Mouse (Mus musculus) limb, embryonic 11.5 days (tissue): ENCODE measurements around the gene Gmppb. TPM values are rescaled to one million over a fixed set of nuclear protein-coding genes. Genes with fewer than 3 reads are reported as not detected.

Experiments used
- ATAC-seq: fragments of 200-750 bp; cut with Nextera tagmentation; 2 replicates; pipeline ENCODE4 v1.8.0; 2017; ENCODE audit warnings: low read depth; ENCODE audit not compliant: insufficient number of reproducible peaks, low FRiP score, low TSS enrichment
- DNase-seq: peaks from one replicate; pipeline ENCODE4 v3.0.0-alpha.2; 2015; ENCODE audit warnings: low spot score
- H3K27ac ChIP-seq: fragments of 300-500 bp; sonication (generic); replicated peaks from 2 replicates; pipeline ENCODE4 v1.5.1; 2014; ENCODE audit warnings: low read depth, mild to moderate bottlenecking, low read length
- H3K27me3 ChIP-seq: fragments of 300-500 bp; sonication (generic); 2 replicates; pipeline ENCODE4 v1.6.1; 2014; ENCODE audit warnings: mild to moderate bottlenecking, low read length, mixed read lengths; ENCODE audit not compliant: control insufficient read depth, insufficient read depth
- H3K36me3 ChIP-seq: fragments of 300-500 bp; sonication (generic); 2 replicates; pipeline ENCODE4 v1.6.1; 2014; ENCODE audit warnings: mild to moderate bottlenecking, low read length, moderate library complexity, mixed read lengths; ENCODE audit not compliant: control insufficient read depth, insufficient read depth
- H3K4me1 ChIP-seq: fragments of 300-500 bp; sonication (generic); 2 replicates; pipeline ENCODE4 v1.6.1; 2014; ENCODE audit warnings: low read length, mixed read lengths; ENCODE audit not compliant: control insufficient read depth, insufficient read depth
- H3K4me2 ChIP-seq: fragments of 300-500 bp; sonication (generic); 2 replicates; pipeline ENCODE4 v1.6.1; 2014; ENCODE audit warnings: low read depth, mild to moderate bottlenecking, moderate library complexity; ENCODE audit not compliant: severe bottlenecking
- H3K4me3 ChIP-seq: fragments of 300-500 bp; sonication (generic); 2 replicates; pipeline ENCODE4 v1.5.1; 2014; ENCODE audit warnings: low read depth, low read length
- H3K9ac ChIP-seq: fragments of 300-500 bp; sonication (generic); 2 replicates; pipeline ENCODE4 v1.6.1; 2014; ENCODE audit warnings: mild to moderate bottlenecking, low read length
- H3K9me3 ChIP-seq: fragments of 300-500 bp; sonication (generic); 2 replicates; pipeline ENCODE4 v1.6.1; 2016; ENCODE audit warnings: low read length; ENCODE audit not compliant: control insufficient read depth
- WGBS: fragments of 180-500 bp; shearing (Covaris S2); extraction: QIAGEN DNeasy Blood & Tissue Kit; methylation state at CpG from one replicate; pipeline ENCODE4 v1.1.7; 2014; 5-methylcytosine and 5-hydroxymethylcytosine counted together
- polyA plus RNA-seq: library from polyadenylated mRNA; unstranded; fragments of >200 nt; fragmentation: Nextera tagmentation; extraction: Ambion mirVana; gene quantifications from 2 replicates; pipeline ENCODE4 v1.2.1, GENCODE M21; 2014

Gene Gmppb
- polyA plus RNA-seq, 1 experiment from 2014 or later: 20.6 TPM

DNA sequence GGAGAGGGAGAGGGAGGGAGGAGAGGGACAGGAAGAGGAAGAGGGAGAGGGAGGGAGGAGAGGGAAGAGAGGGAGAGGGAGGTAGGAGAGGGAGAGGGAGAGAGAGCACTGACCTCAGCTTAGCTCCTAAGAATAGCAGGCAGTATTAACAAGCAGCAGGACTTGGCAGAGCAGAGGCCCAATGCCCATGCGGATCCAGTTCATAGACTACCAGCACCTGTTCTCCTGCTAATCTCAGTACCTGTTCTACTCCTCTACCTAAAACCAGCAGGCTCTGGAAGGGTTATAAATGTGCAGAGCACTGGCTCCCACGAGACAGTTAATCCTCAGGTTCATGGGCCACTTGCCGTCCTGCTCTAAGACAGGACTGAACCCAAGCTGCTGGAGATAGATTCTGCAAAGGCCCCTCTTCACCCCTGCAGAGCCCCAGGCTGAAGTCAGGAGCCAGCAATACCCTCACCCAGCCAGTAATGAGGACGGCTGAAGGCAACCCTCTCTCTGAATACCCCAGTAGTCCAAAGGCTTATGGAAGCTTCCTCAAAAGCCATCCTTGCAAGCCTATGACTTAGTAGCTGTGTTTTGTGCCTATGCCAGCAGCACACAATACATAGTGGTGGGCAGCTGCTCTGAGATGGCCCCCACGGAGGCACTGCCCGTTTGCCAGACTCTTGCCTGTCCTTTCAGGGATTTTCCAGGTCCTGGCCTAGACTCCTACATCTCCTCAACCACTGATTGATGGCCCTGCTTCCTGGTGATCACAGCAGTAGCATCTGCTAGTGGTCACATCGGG, 24.3 kb downstream of the Gmppb start:
- H3K27me3 ChIP-seq: no peaks in the 10 kb centered on the region
- ATAC-seq (no peak), DNase-seq (no peak)
- no peak overlapping the region for H3K9ac ChIP-seq
- H3K9me3 ChIP-seq: no peaks in the 10 kb centered on the region
- H3K27ac ChIP-seq: no peak overlapping the region
- WGBS: 63% methylated on average over 7 of the region's 7 CpGs
- no peak overlapping the region for H3K4me2 ChIP-seq
- peaks cover 12% of the 10 kb centered on the region for H3K36me3 ChIP-seq
- H3K4me1 ChIP-seq: peaks cover 2% of the 10 kb centered on the region
- no peak overlapping the region for H3K4me3 ChIP-seq

DNA sequence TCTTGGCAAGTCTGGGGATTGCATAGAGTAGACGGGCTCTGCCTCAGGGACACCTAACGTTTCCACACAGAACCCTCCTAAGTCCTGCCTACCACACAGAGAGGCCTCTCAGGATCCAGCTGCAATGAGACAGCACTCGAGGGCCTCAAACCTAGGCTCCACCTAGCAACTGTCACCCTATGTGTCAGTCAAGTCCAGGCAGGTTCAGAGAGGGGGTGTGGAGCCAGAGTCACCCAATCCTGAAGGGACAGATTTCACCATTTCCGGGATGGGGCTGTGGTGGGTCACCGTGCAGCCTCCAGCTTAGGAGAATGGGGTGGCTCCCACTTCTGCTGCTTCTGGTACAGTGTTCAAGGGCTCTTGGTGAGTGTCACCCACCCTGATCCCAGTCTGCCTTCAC, 31.1 kb downstream of the Gmppb start, which contains the start of gene Mst1:
Gene Mst1, plus strand, starts transcription at position 269 of the 400 bp plus-strand sequence.
- peaks cover 5% of the 10 kb centered on the region; the same call in 1 of the 2 replicates for H3K36me3 ChIP-seq
- H3K9me3 ChIP-seq: no peaks in the 10 kb centered on the region
- H3K4me3 ChIP-seq: peak within 1 kb of the TSS; percentile 80
- WGBS: 73% methylated on average over 5 of the region's 5 CpGs
- H3K27ac ChIP-seq: no peak within 1 kb of the TSS
- peaks cover 10% of the 10 kb centered on the region for H3K4me1 ChIP-seq
- H3K27me3 ChIP-seq: peaks cover 26% of the 10 kb centered on the region
- peak within 1 kb of the TSS; percentile 89 for H3K9ac ChIP-seq
- no peak for ATAC-seq
- peak within 1 kb of the TSS; percentile 94 for H3K4me2 ChIP-seq
- no peak for DNase-seq

DNA sequence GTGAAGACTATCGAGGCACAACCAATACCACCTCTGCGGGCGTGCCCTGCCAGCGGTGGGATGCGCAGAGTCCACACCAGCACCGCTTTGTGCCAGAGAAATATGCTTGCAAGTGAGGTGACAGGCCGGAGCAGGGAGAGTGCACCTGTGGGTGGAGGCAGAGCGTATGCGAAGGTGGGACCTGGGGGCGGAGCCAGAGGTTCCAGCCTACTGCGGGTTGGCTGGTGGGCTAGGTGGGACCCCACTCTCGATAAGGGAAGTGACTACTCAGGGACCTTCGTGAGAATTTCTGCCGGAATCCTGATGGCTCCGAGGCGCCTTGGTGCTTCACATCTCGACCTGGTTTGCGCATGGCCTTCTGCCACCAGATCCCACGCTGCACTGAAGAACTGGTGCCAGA, 33.5 kb downstream of the Gmppb start:
- peaks cover 5% of the 10 kb centered on the region; the same call in 1 of the 2 replicates for H3K36me3 ChIP-seq
- H3K9ac ChIP-seq: no peak overlapping the region
- peak overlapping the region; percentile 36; the same call in 1 of the 2 replicates for H3K4me2 ChIP-seq
- 0 out of 2 replicates have a peak overlapping the region, but pooled peaks have one; percentile 10 for H3K4me3 ChIP-seq
- H3K27me3 ChIP-seq: peaks cover 26% of the 10 kb centered on the region
- ATAC-seq (no peak), DNase-seq (no peak)
- no peaks in the 10 kb centered on the region for H3K9me3 ChIP-seq
- WGBS: 5% methylated on average over 19 of the region's 19 CpGs
- no peak overlapping the region for H3K27ac ChIP-seq
- H3K4me1 ChIP-seq: peaks cover 10% of the 10 kb centered on the region

DNA sequence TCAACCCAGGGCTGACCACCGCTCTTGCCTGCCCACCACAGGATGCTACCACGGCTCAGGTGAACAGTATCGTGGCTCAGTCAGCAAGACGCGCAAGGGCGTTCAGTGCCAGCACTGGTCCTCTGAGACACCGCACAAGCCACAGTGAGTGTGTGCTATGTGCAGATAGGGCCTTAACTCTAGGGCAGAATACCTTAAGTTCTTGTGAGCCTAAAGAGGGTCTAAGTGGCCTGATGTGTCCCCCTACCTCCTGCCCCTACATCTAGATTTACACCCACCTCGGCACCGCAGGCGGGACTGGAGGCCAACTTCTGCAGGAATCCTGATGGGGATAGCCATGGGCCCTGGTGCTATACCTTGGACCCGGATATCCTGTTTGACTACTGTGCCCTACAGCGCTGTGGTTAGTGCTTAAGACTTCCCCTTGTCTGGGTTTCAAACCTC, 34.0 kb downstream of the Gmppb start, which contains the start of gene Rnf123:
Gene Rnf123, minus strand, starts transcription at position 359 of the 444 bp plus-strand sequence.
- peaks cover 10% of the 10 kb centered on the region for H3K4me1 ChIP-seq
- H3K4me3 ChIP-seq: 0 out of 2 replicates have a peak within 1 kb of the TSS, but pooled peaks have one; percentile 10
- peaks cover 7% of the 10 kb centered on the region; the same call in 1 of the 2 replicates for H3K36me3 ChIP-seq
- DNase-seq (no peak), ATAC-seq (no peak)
- peak within 1 kb of the TSS; percentile 36; the same call in 1 of the 2 replicates for H3K4me2 ChIP-seq
- no peaks in the 10 kb centered on the region for H3K9me3 ChIP-seq
- H3K27ac ChIP-seq: no peak within 1 kb of the TSS
- WGBS: 32% methylated on average over 12 of the region's 12 CpGs
- peaks cover 26% of the 10 kb centered on the region for H3K27me3 ChIP-seq
- no peak within 1 kb of the TSS for H3K9ac ChIP-seq

DNA sequence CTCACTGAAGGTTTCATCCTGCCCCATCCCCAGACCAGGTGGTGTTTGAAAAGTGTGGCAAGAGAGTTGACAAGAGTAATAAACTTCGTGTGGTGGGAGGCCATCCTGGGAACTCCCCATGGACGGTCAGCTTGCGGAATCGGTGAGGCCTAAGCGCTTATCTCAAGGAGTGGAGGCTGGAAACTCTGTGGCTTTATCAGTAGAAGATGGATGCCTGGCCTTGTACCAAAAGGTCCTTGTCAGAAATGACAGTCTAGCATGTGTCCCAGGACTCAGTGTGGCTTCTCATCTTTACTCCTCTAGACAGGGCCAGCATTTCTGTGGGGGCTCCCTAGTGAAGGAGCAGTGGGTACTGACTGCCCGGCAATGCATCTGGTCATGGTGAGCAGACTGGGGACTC, 34.5 kb downstream of the Gmppb start:
- Histone ChIP-seq H3K36me3 (peaks cover 7% of the 10 kb centered on the region; the same call in 1 of the 2 replicates), H3K27me3 (peaks cover 26% of the 10 kb centered on the region), H3K9me3 (no peaks in the 10 kb centered on the region), H3K27ac (no peak overlapping the region), H3K9ac (no peak overlapping the region), H3K4me3 (no peak overlapping the region), H3K4me2 (no peak overlapping the region), H3K4me1 (peaks cover 6% of the 10 kb centered on the region; the same call in 1 of the 2 replicates)
- ATAC-seq (no peak), DNase-seq (no peak)
- 82% methylated on average over 6 of the region's 6 CpGs for WGBS

DNA sequence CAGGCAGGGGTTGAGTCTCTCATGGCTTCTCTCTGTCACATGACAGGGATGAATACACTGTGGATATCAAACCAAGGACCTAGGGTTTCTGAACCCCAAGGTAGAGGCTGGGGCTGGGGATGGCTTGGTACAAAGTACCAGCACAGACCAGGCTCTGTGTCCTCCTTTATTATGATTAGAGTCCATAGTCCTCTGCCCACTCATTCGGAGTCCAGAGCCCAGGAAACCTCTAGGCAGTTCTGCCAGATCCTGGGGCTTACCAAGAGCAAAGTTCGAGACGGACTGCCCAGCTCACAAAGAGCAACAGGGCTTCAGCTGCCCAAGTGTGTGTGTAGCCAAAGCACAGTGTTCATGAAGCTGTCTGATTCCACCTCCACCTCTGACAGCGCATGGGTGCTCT, 36.2 kb downstream of the Gmppb start:
- Histone ChIP-seq H3K27me3 (peaks cover 26% of the 10 kb centered on the region), H3K9ac (no peak overlapping the region), H3K4me1 (peaks cover 3% of the 10 kb centered on the region; the same call in 1 of the 2 replicates), H3K27ac (no peak overlapping the region), H3K4me3 (no peak overlapping the region), H3K9me3 (no peaks in the 10 kb centered on the region), H3K4me2 (no peak overlapping the region), H3K36me3 (peaks cover 17% of the 10 kb centered on the region)
- ATAC-seq (no peak), DNase-seq (no peak)
- 96% methylated on average over 4 of the region's 4 CpGs for WGBS

DNA sequence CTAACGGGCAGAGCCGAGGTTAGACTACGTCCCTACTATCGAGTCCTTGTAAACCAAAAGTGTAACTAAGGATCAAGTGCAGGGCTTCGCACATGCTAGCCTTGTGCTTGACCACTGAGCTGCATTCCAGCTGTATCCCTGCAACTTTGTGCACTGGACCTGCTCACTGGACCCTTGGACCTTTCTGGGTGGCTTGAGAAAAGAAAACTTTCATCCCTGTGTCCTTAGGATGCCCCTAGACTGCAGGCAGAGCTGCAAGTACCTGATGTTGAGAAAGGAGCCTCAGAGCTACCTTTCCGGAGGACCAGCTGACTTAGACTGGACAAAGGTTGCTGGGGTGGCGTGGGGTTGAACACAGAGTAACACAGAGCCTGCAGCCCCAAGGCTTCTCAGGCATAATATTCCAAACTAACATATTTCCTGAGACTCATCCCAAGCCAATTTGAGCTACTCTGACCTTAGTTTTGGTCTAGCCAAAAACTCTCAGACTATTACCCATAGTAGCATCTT, 41.6 kb downstream of the Gmppb start:
- H3K4me2 ChIP-seq: no peak overlapping the region
- H3K9me3 ChIP-seq: no peaks in the 10 kb centered on the region
- ATAC-seq: no peak
- 95% methylated on average over 7 of the region's 7 CpGs for WGBS
- H3K4me3 ChIP-seq: no peak overlapping the region
- H3K9ac ChIP-seq: no peak overlapping the region
- DNase-seq: no peak
- H3K4me1 ChIP-seq: peaks cover 9% of the 10 kb centered on the region
- peaks cover 16% of the 10 kb centered on the region for H3K36me3 ChIP-seq
- H3K27me3 ChIP-seq: no peaks in the 10 kb centered on the region
- no peak overlapping the region for H3K27ac ChIP-seq

DNA sequence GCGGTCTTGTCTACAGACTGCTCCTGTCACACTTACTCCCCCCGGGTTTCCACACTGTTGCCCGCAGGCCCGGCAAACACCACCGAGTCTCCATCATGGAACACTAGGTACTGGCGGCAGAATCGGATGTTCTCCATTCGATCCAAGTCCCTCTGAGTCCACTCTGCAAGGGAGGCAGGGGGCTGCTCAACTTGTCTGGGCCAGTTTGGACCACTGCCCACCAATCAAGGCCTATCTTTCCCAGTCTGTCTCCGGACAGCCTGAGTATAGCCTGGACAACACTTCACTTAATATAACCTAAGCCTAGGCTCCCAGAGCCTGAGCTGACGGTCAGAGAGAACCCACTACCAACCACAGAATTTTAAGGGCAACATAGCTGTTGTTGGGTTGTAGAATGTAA, 44.5 kb downstream of the Gmppb start:
- Histone ChIP-seq H3K9ac (peak overlapping the region; percentile 85), H3K36me3 (peaks cover 14% of the 10 kb centered on the region), H3K4me3 (peak overlapping the region; percentile 88), H3K9me3 (no peaks in the 10 kb centered on the region), H3K27me3 (no peaks in the 10 kb centered on the region), H3K4me2 (peak overlapping the region; percentile 93), H3K4me1 (peaks cover 9% of the 10 kb centered on the region), H3K27ac (no peak overlapping the region)
- WGBS: 79% methylated on average over 10 of the region's 10 CpGs
- DNase-seq (no peak), ATAC-seq (no peak)
